Comparison of ENCODE assay signal across 8 mouse cellular contexts in the genomic region with DNA sequence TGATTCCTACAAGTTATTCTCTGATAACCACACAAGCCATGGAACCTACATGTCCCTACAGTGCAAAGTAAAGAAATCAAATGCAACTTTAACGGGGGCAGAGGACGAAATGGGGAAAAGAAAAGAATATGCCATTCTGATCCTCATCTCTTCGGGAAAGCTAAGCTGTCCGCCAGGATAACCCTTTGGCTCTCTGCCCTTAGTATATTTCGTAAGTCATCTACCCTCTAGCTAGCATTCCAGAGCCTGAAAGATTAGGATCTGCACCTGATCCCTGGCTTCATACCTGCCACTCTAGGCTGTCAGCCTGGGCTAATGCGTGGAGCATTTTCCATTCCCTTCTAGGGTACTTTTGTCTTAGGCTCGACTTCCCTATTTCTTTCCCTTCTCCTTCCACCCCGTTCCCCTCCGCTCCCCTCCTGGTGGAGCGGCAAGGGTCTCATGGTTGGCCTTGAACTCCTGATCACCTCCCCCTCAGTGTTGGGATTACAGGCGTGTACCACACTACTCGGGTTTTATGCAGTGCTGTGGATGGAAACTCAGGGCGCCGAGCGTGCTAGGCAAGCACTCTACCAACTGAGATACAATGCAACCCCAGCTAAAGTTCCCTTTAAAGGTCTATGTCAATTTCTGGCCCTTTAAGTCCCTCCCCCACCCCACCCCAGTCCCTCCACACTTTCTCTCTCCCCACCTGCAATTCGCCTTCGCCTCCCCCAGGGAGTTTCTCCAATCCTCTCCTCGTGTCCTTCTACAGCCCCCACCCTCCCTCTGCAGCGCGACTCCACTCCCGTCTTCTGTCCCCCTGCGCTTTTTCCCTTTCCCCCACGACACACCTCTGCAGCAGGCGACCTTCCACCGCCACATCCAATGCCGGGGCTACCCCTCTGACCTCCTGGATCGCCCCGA. TPM values are rescaled to one million over a fixed set of nuclear protein-coding genes. Genes with fewer than 3 reads are reported as not detected.
A peak's percentile ranks its signal among the peaks of the same experiment; 100 is the strongest.
DNase-seq lines count a peak whose midpoint lies in the region; ATAC-seq lines count a peak whose summit lies in the region.

No protein-coding gene starts in this region.

- intact Hi-C loops in heart, postnatal 25 days (cut with DNase I): no loop called here

- peak overlapping the region; percentile 89 for H3K27ac ChIP-seq in heart, embryonic 10.5 days
- H3K27ac ChIP-seq in forebrain, embryonic 13.5 days: peak overlapping the region; percentile 75; the same call in 1 of the 2 replicates
- H3K27ac ChIP-seq in kidney, embryonic 16.5 days (ENCODE audit: low read length): peak overlapping the region; percentile 72
- peak overlapping the region; percentile 80 for H3K27ac ChIP-seq in midbrain, embryonic 12.5 days (replicated peaks)

- ATAC-seq in forebrain, embryonic 13.5 days: peak; percentile 5; the same call in 1 of the 2 replicates
- ATAC-seq in kidney, embryonic 16.5 days (ENCODE audit: low FRiP score, low TSS enrichment): peak; percentile 9
- ATAC-seq in midbrain, embryonic 12.5 days (ENCODE audit: low FRiP score, low read depth): no peak; the same call in 1 of the 2 replicates

- no peak for DNase-seq in heart, embryonic 10.5 days (ENCODE audit: low spot score)
- no peak for DNase-seq in heart, postnatal 25 days (ENCODE audit: low spot score)
- peak; percentile 27 for DNase-seq in Muller cell, postnatal 12 days (ENCODE audit: inconsistent ontology term)
- peak; percentile 57 for DNase-seq in thymus, postnatal 4 days
- DNase-seq in ovary, postnatal 36 days (ENCODE audit: low spot score): no peak

- peak overlapping the region; percentile 88 for H3K4me3 ChIP-seq in heart, embryonic 10.5 days
- peak overlapping the region; percentile 78 for H3K4me3 ChIP-seq in forebrain, embryonic 13.5 days
- H3K4me3 ChIP-seq in kidney, embryonic 16.5 days (ENCODE audit: low read length): peak overlapping the region; percentile 79
- H3K4me3 ChIP-seq in midbrain, embryonic 12.5 days: peak overlapping the region; percentile 76

- H3K27me3 ChIP-seq in heart, embryonic 10.5 days (ENCODE audit: insufficient read depth, poor library complexity, severe bottlenecking): 0 out of 2 replicates have a peak, but pooled peaks cover 6% of the 10 kb centered on the region
- no peaks in the 10 kb centered on the region; the same call in 1 of the 2 replicates for H3K27me3 ChIP-seq in forebrain, embryonic 13.5 days
- no peaks in the 10 kb centered on the region for H3K27me3 ChIP-seq in kidney, embryonic 16.5 days (ENCODE audit: insufficient read depth, low read length)
- peaks cover 8% of the 10 kb centered on the region for H3K27me3 ChIP-seq in midbrain, embryonic 12.5 days

- H3K9ac ChIP-seq in forebrain, embryonic 13.5 days: peak overlapping the region; percentile 76
- peak overlapping the region; percentile 74 for H3K9ac ChIP-seq in kidney, embryonic 16.5 days (replicated peaks; ENCODE audit: low read length)
- peak overlapping the region; percentile 79 for H3K9ac ChIP-seq in midbrain, embryonic 12.5 days (replicated peaks)

- peaks cover 12% of the 10 kb centered on the region; the same call in 1 of the 2 replicates for H3K36me3 ChIP-seq in heart, embryonic 10.5 days
- peaks cover 5% of the 10 kb centered on the region for H3K36me3 ChIP-seq in forebrain, embryonic 13.5 days (ENCODE audit: poor library complexity, severe bottlenecking)
- no peaks in the 10 kb centered on the region for H3K36me3 ChIP-seq in kidney, embryonic 16.5 days (ENCODE audit: insufficient read depth, low read length)
- 0 out of 2 replicates have a peak, but pooled peaks cover 4% of the 10 kb centered on the region for H3K36me3 ChIP-seq in midbrain, embryonic 12.5 days

- H3K9me3 ChIP-seq in heart, embryonic 10.5 days: no peaks in the 10 kb centered on the region
- no peaks in the 10 kb centered on the region for H3K9me3 ChIP-seq in forebrain, embryonic 13.5 days (replicated peaks)
- H3K9me3 ChIP-seq in kidney, embryonic 16.5 days (ENCODE audit: low read length): no peaks in the 10 kb centered on the region
- no peaks in the 10 kb centered on the region for H3K9me3 ChIP-seq in midbrain, embryonic 12.5 days

- H3K4me2 ChIP-seq in forebrain, embryonic 13.5 days: peak overlapping the region; percentile 87
- H3K4me2 ChIP-seq in kidney, embryonic 16.5 days (replicated peaks; ENCODE audit: low read depth, low read length): peak overlapping the region; percentile 91
- peak overlapping the region; percentile 95 for H3K4me2 ChIP-seq in midbrain, embryonic 12.5 days (replicated peaks)

- H3K4me1 ChIP-seq in heart, embryonic 10.5 days: peaks cover 35% of the 10 kb centered on the region
- peaks cover 20% of the 10 kb centered on the region for H3K4me1 ChIP-seq in forebrain, embryonic 13.5 days
- peaks cover 21% of the 10 kb centered on the region for H3K4me1 ChIP-seq in kidney, embryonic 16.5 days (ENCODE audit: insufficient read depth, low read length)
- H3K4me1 ChIP-seq in midbrain, embryonic 12.5 days: peaks cover 20% of the 10 kb centered on the region

- 14% methylated on average over 28 of the region's 28 CpGs for WGBS in heart, embryonic 10.5 days
- 9% methylated on average over 28 of the region's 28 CpGs for WGBS in forebrain, embryonic 13.5 days
- 7% methylated on average over 28 of the region's 28 CpGs for WGBS in kidney, embryonic 16.5 days
- 15% methylated on average over 28 of the region's 28 CpGs for WGBS in midbrain, embryonic 12.5 days

RNA-seq across cellular contexts. Expression of a gene that starts 0.9 kb away (rescaled TPM):
- 31.9 and 34.0 TPM in 2 replicates for polyA plus RNA-seq in heart, embryonic 10.5 days (2016; fragmentation: Nextera tagmentation; extraction: Ambion mirVana)
- 10 to 100 TPM; 11.8 to 13.3 TPM for total RNA-seq in heart, postnatal 25 days (2021)
- polyA plus RNA-seq in forebrain, embryonic 13.5 days (2015; fragmentation: Nextera tagmentation; extraction: Ambion mirVana): 22.8 and 23.4 TPM in 2 replicates
- 17.2 and 21.1 TPM in 2 replicates for polyA plus RNA-seq in kidney, embryonic 16.5 days (2015; fragmentation: Nextera tagmentation; extraction: Ambion mirVana)
- 25.9 and 29.0 TPM in 2 replicates for polyA plus RNA-seq in midbrain, embryonic 12.5 days (2016; fragmentation: Nextera tagmentation; extraction: Ambion mirVana)

RNA-seq across cellular contexts. Expression of a gene that starts 38.1 kb away (rescaled TPM):
- polyA plus RNA-seq in heart, embryonic 10.5 days (2016; fragmentation: Nextera tagmentation; extraction: Ambion mirVana): 0.60 and 0.74 TPM in 2 replicates
- total RNA-seq in heart, postnatal 25 days (2021): under 1 TPM; 0.29 to 0.48 TPM
- 0.08 TPM in 1 of 2 replicates, not detected in the other for polyA plus RNA-seq in forebrain, embryonic 13.5 days (2015; fragmentation: Nextera tagmentation; extraction: Ambion mirVana)
- polyA plus RNA-seq in kidney, embryonic 16.5 days (2015; fragmentation: Nextera tagmentation; extraction: Ambion mirVana): 0.94 and 1.4 TPM in 2 replicates
- 0.14 and 0.29 TPM in 2 replicates for polyA plus RNA-seq in midbrain, embryonic 12.5 days (2016; fragmentation: Nextera tagmentation; extraction: Ambion mirVana)

RNA-seq across cellular contexts. Expression of a gene that starts 42.5 kb away (rescaled TPM):
- polyA plus RNA-seq in heart, embryonic 10.5 days (2016; fragmentation: Nextera tagmentation; extraction: Ambion mirVana): 4.8 and 6.4 TPM in 2 replicates
- total RNA-seq in heart, postnatal 25 days (2021): 1 to 10 TPM; 3.0 to 3.9 TPM
- 7.7 and 8.3 TPM in 2 replicates for polyA plus RNA-seq in forebrain, embryonic 13.5 days (2015; fragmentation: Nextera tagmentation; extraction: Ambion mirVana)
- polyA plus RNA-seq in kidney, embryonic 16.5 days (2015; fragmentation: Nextera tagmentation; extraction: Ambion mirVana): 11.7 and 13.3 TPM in 2 replicates
- 8.1 and 10.7 TPM in 2 replicates for polyA plus RNA-seq in midbrain, embryonic 12.5 days (2016; fragmentation: Nextera tagmentation; extraction: Ambion mirVana)

RNA-seq across cellular contexts. Expression of a gene that starts 54.7 kb away (rescaled TPM):
- 7.7 and 9.8 TPM in 2 replicates for polyA plus RNA-seq in heart, embryonic 10.5 days (2016; fragmentation: Nextera tagmentation; extraction: Ambion mirVana)
- total RNA-seq in heart, postnatal 25 days (2021): 1 to 10 TPM; 3.2 to 4.5 TPM
- polyA plus RNA-seq in forebrain, embryonic 13.5 days (2015; fragmentation: Nextera tagmentation; extraction: Ambion mirVana): 7.3 and 10.8 TPM in 2 replicates
- polyA plus RNA-seq in kidney, embryonic 16.5 days (2015; fragmentation: Nextera tagmentation; extraction: Ambion mirVana): 18.4 and 20.9 TPM in 2 replicates
- polyA plus RNA-seq in midbrain, embryonic 12.5 days (2016; fragmentation: Nextera tagmentation; extraction: Ambion mirVana): 10.7 and 12.9 TPM in 2 replicates

RNA-seq across cellular contexts. Expression of a gene that starts 54.7 kb away (rescaled TPM):
- 23.3 and 23.7 TPM in 2 replicates for polyA plus RNA-seq in heart, embryonic 10.5 days (2016; fragmentation: Nextera tagmentation; extraction: Ambion mirVana)
- 10 to 100 TPM; 17.6 to 18.2 TPM for total RNA-seq in heart, postnatal 25 days (2021)
- polyA plus RNA-seq in forebrain, embryonic 13.5 days (2015; fragmentation: Nextera tagmentation; extraction: Ambion mirVana): 24.5 and 25.0 TPM in 2 replicates
- 39.5 and 51.8 TPM in 2 replicates for polyA plus RNA-seq in kidney, embryonic 16.5 days (2015; fragmentation: Nextera tagmentation; extraction: Ambion mirVana)
- 31.3 and 33.5 TPM in 2 replicates for polyA plus RNA-seq in midbrain, embryonic 12.5 days (2016; fragmentation: Nextera tagmentation; extraction: Ambion mirVana)

Comparison
In these comparisons a context has a peak if more than half of its experiments do, and no peak if none do; other contexts are left out.
1. DNase-seq: peak in Muller cell, postnatal 12 days (single experiment) and thymus, postnatal 4 days (single experiment); none in heart, embryonic 10.5 days (single experiment), heart, postnatal 25 days (single experiment) and ovary, postnatal 36 days (single experiment).
2. Peak in every context shown above with its lines, with median percentiles within 50 percentile points of each other: H3K27ac ChIP-seq, H3K4me3 ChIP-seq, H3K4me2 ChIP-seq and H3K9ac ChIP-seq.